Mouse (Mus musculus) right cerebral cortex, postnatal 14 days (tissue): ENCODE results near the gene Pdss1.
"Not testable (repeated sequence)": the region's sequence is repeated elsewhere in the genome, so short reads cannot be mapped to it uniquely, and the experiment has no call there.

ENCODE experiments used
- DNase-seq: peaks from one replicate; pipeline ENCODE4 v3.0.0; 2022

The Pdss1 gene

GRCm38 (mm10) chr2:22895282-22896273, at the start of gene Pdss1:
Gene Pdss1, plus strand, starts transcription at chr2:22895522.
- DNase-seq = peak; percentile 84

- DNase-seq = no peak
Observed at GRCm38 (mm10) chr2:22851900-22852299, 43.4 kb upstream of the Pdss1 start.

- DNase-seq = no peak
Observed at GRCm38 (mm10) chr2:22857501-22857900, 37.8 kb upstream of the Pdss1 start.

GRCm38 (mm10) chr2:22862194-22862593, 33.1 kb upstream of the Pdss1 start:
- DNase-seq = no peak

- peak; percentile 52 for DNase-seq
Observed at GRCm38 (mm10) chr2:22864394-22865037, 30.8 kb upstream of the Pdss1 start.

- no peak for DNase-seq
Observed at GRCm38 (mm10) chr2:22865818-22866217, 29.5 kb upstream of the Pdss1 start.

- DNase-seq = no peak
Observed at GRCm38 (mm10) chr2:22866894-22867424, 28.4 kb upstream of the Pdss1 start.

- DNase-seq = no peak
Observed at GRCm38 (mm10) chr2:22873159-22873558, 22.2 kb upstream of the Pdss1 start.

- no peak for DNase-seq
Observed at GRCm38 (mm10) chr2:22874628-22875027, 20.7 kb upstream of the Pdss1 start.

- no peak for DNase-seq
Observed at GRCm38 (mm10) chr2:22876614-22877013, 18.7 kb upstream of the Pdss1 start.

GRCm38 (mm10) chr2:22878781-22879180, 16.5 kb upstream of the Pdss1 start:
- DNase-seq = no peak

GRCm38 (mm10) chr2:22880726-22881125, 14.6 kb upstream of the Pdss1 start:
- not testable (repeated sequence) for DNase-seq

- DNase-seq = no peak
Observed at GRCm38 (mm10) chr2:22894932-22895281, 415 bp upstream of the Pdss1 start.

- no peak for DNase-seq
Observed at GRCm38 (mm10) chr2:22903947-22904346, 8.6 kb downstream of the Pdss1 start.

GRCm38 (mm10) chr2:22914421-22914820, 19.1 kb downstream of the Pdss1 start:
- no peak for DNase-seq

- no peak for DNase-seq
Observed at GRCm38 (mm10) chr2:22918651-22919050, 23.3 kb downstream of the Pdss1 start.

- not testable (repeated sequence) for DNase-seq
Observed at GRCm38 (mm10) chr2:22925911-22926310, 30.6 kb downstream of the Pdss1 start.

GRCm38 (mm10) chr2:22928259-22928658, 32.9 kb downstream of the Pdss1 start:
- DNase-seq = no peak

GRCm38 (mm10) chr2:22933556-22933955, 38.2 kb downstream of the Pdss1 start:
- DNase-seq = no peak

- DNase-seq = no peak
Observed at GRCm38 (mm10) chr2:22949956-22950355, 54.6 kb downstream of the Pdss1 start.

- DNase-seq = no peak
Observed at GRCm38 (mm10) chr2:22954278-22954677, 59.0 kb downstream of the Pdss1 start.

- DNase-seq = no peak
Observed at GRCm38 (mm10) chr2:22955914-22956313, 60.6 kb downstream of the Pdss1 start.

GRCm38 (mm10) chr2:22957415-22957814, 62.1 kb downstream of the Pdss1 start:
- DNase-seq = no peak

- no peak for DNase-seq
Observed at GRCm38 (mm10) chr2:22961681-22962080, 66.4 kb downstream of the Pdss1 start.
